In genomic region chr2:32704021-32704421, GRCm38 (mm10) we compare ENCODE assay signal across 8 mouse cellular contexts. TPM values are rescaled to one million over a fixed set of nuclear protein-coding genes. Genes with fewer than 3 reads are reported as not detected.
DNase-seq lines count a peak whose midpoint lies in the region; ATAC-seq and TF ChIP-seq lines count a peak whose summit lies in the region.

TSS of gene Fpgs (minus strand) at chr2:32704145.

- no peaks in the 10 kb centered on the region for H3K9me3 ChIP-seq in embryonic facial prominence, embryonic 11.5 days (replicated peaks; ENCODE audit: control insufficient read depth, low read length)
- H3K9me3 ChIP-seq in intestine, embryonic 15.5 days: no peaks in the 10 kb centered on the region
- no peaks in the 10 kb centered on the region for H3K9me3 ChIP-seq in liver, embryonic 15.5 days (replicated peaks)

- H3K27ac ChIP-seq in embryonic facial prominence, embryonic 11.5 days (replicated peaks; ENCODE audit: low read depth, low read length): no peak within 1 kb of the TSS
- H3K27ac ChIP-seq in intestine, embryonic 15.5 days: peak within 1 kb of the TSS; percentile 62
- H3K27ac ChIP-seq in liver, embryonic 15.5 days (replicated peaks): peak within 1 kb of the TSS; percentile 74

- WGBS in lung, adult 2 months: 64% methylated on average over 2 of the region's 2 CpGs
- 85% methylated on average over 2 of the region's 2 CpGs for WGBS in embryonic facial prominence, embryonic 11.5 days
- 66% methylated on average over 2 of the region's 2 CpGs for WGBS in intestine, embryonic 15.5 days
- 70% methylated on average over 2 of the region's 2 CpGs for WGBS in liver, embryonic 15.5 days (ENCODE audit: insufficient replicate concordance)

- H3K4me1 ChIP-seq in lung, adult 2 months (ENCODE audit: control insufficient read depth, insufficient read depth, low read length): no peaks in the 10 kb centered on the region
- no peaks in the 10 kb centered on the region for H3K4me1 ChIP-seq in embryonic facial prominence, embryonic 11.5 days (ENCODE audit: control insufficient read depth, insufficient read depth, low read length)
- peaks cover 12% of the 10 kb centered on the region for H3K4me1 ChIP-seq in intestine, embryonic 15.5 days (replicated peaks)
- 0 out of 2 replicates have a peak, but pooled peaks cover 12% of the 10 kb centered on the region for H3K4me1 ChIP-seq in liver, embryonic 15.5 days (replicated peaks)

- no peak within 1 kb of the TSS for H3K9ac ChIP-seq in embryonic facial prominence, embryonic 11.5 days (replicated peaks; ENCODE audit: low read length)
- H3K9ac ChIP-seq in intestine, embryonic 15.5 days: no peak within 1 kb of the TSS
- H3K9ac ChIP-seq in liver, embryonic 15.5 days: peak within 1 kb of the TSS; percentile 15; the same call in 1 of the 2 replicates

- H3K4me2 ChIP-seq in embryonic facial prominence, embryonic 11.5 days (ENCODE audit: low read depth, low read length): no peak within 1 kb of the TSS
- no peak within 1 kb of the TSS for H3K4me2 ChIP-seq in intestine, embryonic 15.5 days (replicated peaks)
- H3K4me2 ChIP-seq in liver, embryonic 15.5 days: peak within 1 kb of the TSS; percentile 43

- DNase-seq in lung, adult 2 months: no peak
- no peak for DNase-seq in lung, postnatal 25 days (ENCODE audit: low spot score)
- no peak for DNase-seq in embryonic facial prominence, embryonic 11.5 days (ENCODE audit: low spot score)
- DNase-seq in spleen, adult 12 weeks (ENCODE audit: low spot score): no peak
- DNase-seq in frontal cortex, postnatal 10 days (ENCODE audit: low spot score in 2 of 2): no peak
- DNase-seq in frontal cortex, postnatal 25 days (ENCODE audit: low spot score in 2 of 2): no peak

- H3K36me3 ChIP-seq in embryonic facial prominence, embryonic 11.5 days (replicated peaks; ENCODE audit: control insufficient read depth, insufficient read depth, low read depth, low read length): peaks cover 10% of the 10 kb centered on the region
- peaks cover 31% of the 10 kb centered on the region for H3K36me3 ChIP-seq in intestine, embryonic 15.5 days
- H3K36me3 ChIP-seq in liver, embryonic 15.5 days (replicated peaks): peaks cover 63% of the 10 kb centered on the region

- no peaks in the 10 kb centered on the region for H3K27me3 ChIP-seq in embryonic facial prominence, embryonic 11.5 days (ENCODE audit: control insufficient read depth, insufficient read depth, low read length)
- no peaks in the 10 kb centered on the region for H3K27me3 ChIP-seq in intestine, embryonic 15.5 days (replicated peaks)
- H3K27me3 ChIP-seq in liver, embryonic 15.5 days: no peaks in the 10 kb centered on the region

- TF ChIP-seq CTCF in lung, adult 2 months (IDR thresholded peaks at IDR 0.05; ENCODE audit: insufficient read depth, low read length): no peak

- TF ChIP-seq POLR2A in lung, adult 2 months (IDR thresholded peaks at IDR 0.05; ENCODE audit: borderline replicate concordance, extremely low read depth, low read depth, low read length): no peak

- ATAC-seq in embryonic facial prominence, embryonic 11.5 days (replicated peaks; ENCODE audit: insufficient number of reproducible peaks, low FRiP score, low TSS enrichment, low read depth): no peak
- ATAC-seq in intestine, embryonic 15.5 days: peak; percentile 9; the same call in 1 of the 2 replicates
- peak; percentile 60 for ATAC-seq in liver, embryonic 15.5 days (ENCODE audit: insufficient read depth)

- H3K4me3 ChIP-seq in lung, adult 2 months (replicated peaks; ENCODE audit: extremely low read depth, low read depth, low read length): no peak within 1 kb of the TSS
- no peak within 1 kb of the TSS for H3K4me3 ChIP-seq in embryonic facial prominence, embryonic 11.5 days (ENCODE audit: low read depth, low read length)
- no peak within 1 kb of the TSS for H3K4me3 ChIP-seq in intestine, embryonic 15.5 days (replicated peaks)
- H3K4me3 ChIP-seq in liver, embryonic 15.5 days (replicated peaks): peak within 1 kb of the TSS; percentile 13

RNA-seq across cellular contexts. Expression of gene Fpgs, which starts in this region (rescaled TPM):
- polyA plus RNA-seq in lung, adult 2 months (2012; rRNA removed): 42.1 and 42.3 TPM in 2 replicates
- polyA plus RNA-seq in embryonic facial prominence, embryonic 11.5 days (2014; fragmentation: Nextera tagmentation; extraction: Ambion mirVana): 15.6 and 16.3 TPM in 2 replicates
- 30.1 and 35.5 TPM in 2 replicates for polyA plus RNA-seq in intestine, embryonic 15.5 days (2015; fragmentation: Nextera tagmentation; extraction: Ambion mirVana)
- 41.2 and 51.2 TPM in 2 replicates for polyA plus RNA-seq in liver, embryonic 15.5 days (2015; fragmentation: Nextera tagmentation; extraction: Ambion mirVana)
